Mouse (Mus musculus) testis, adult 2 months (tissue): ENCODE data around the gene Cd80. TPM values are rescaled to one million over a fixed set of nuclear protein-coding genes. Genes with fewer than 3 reads are reported as not detected.

ENCODE experiments used
- H3K27ac ChIP-seq: fragments of 200-500 bp; 2 replicates; pipeline ENCODE4 v1.5.1; 2012; ENCODE audit warnings: low read depth, low read length; ENCODE audit not compliant: control insufficient read depth, insufficient read depth
- H3K27me3 ChIP-seq: fragments of 200-500 bp; 2 replicates; pipeline ENCODE4 v1.6.1; 2012; ENCODE audit warnings: mild to moderate bottlenecking, low read length, moderate library complexity; ENCODE audit not compliant: control insufficient read depth, insufficient read depth
- H3K36me3 ChIP-seq: fragments of 200-500 bp; 2 replicates; pipeline ENCODE4 v1.6.1; 2012; ENCODE audit warnings: mild to moderate bottlenecking, low read length; ENCODE audit not compliant: control insufficient read depth, insufficient read depth
- H3K4me1 ChIP-seq: fragments of 200-500 bp; 2 replicates; pipeline ENCODE4 v1.6.1; 2012; ENCODE audit warnings: low read length; ENCODE audit not compliant: control insufficient read depth, insufficient read depth
- H3K4me3 ChIP-seq: fragments of 200-500 bp; 2 replicates; pipeline ENCODE4 v1.5.1; 2012; ENCODE audit warnings: low read depth, mild to moderate bottlenecking, low read length, moderate library complexity, mixed read lengths; ENCODE audit not compliant: control insufficient read depth
- CTCF ChIP-seq: fragments of 200-500 bp; IDR thresholded peaks from 2 replicates; pipeline ENCODE4 v1.5.1; 2012; ENCODE audit warnings: low read depth, mild to moderate bottlenecking, inconsistent platforms, low read length, moderate library complexity; ENCODE audit not compliant: control insufficient read depth, insufficient read depth, insufficient replicate concordance
- POLR2A ChIP-seq: fragments of 200-500 bp; IDR thresholded peaks from 2 replicates; pipeline ENCODE4 v1.6.1; 2012; ENCODE audit warnings: low read depth, mild to moderate bottlenecking, inconsistent platforms, low read length, moderate library complexity; ENCODE audit not compliant: control insufficient read depth
- polyA plus RNA-seq: library from polyadenylated mRNA; depleted of rRNA; stranded (reverse); fragments of >200 nt; gene quantifications from 2 replicates; pipeline ENCODE4 v1.2.3, GENCODE M21; 2012

Gene Cd80
- polyA plus RNA-seq, 1 experiment: 0.10 TPM

GRCm38 (mm10) chr16:38483582-38484309 is 28.4 kb downstream of the Cd80 start:
- no peak overlapping the region for H3K27ac ChIP-seq
- H3K36me3 ChIP-seq: no peaks in the 10 kb centered on the region
- no peaks in the 10 kb centered on the region for H3K27me3 ChIP-seq
- peak overlapping the region; percentile 72 for H3K4me3 ChIP-seq
- H3K4me1 ChIP-seq: peaks cover 6% of the 10 kb centered on the region
- TF ChIP-seq POLR2A (no peak), CTCF (no peak)

- no peak for TF ChIP-seq CTCF
- no peak for TF ChIP-seq POLR2A
- H3K4me1 ChIP-seq: no peaks in the 10 kb centered on the region
These were observed 37.2 kb downstream of the Cd80 start for GRCm38 (mm10) chr16:38492551-38492950.

DNA sequence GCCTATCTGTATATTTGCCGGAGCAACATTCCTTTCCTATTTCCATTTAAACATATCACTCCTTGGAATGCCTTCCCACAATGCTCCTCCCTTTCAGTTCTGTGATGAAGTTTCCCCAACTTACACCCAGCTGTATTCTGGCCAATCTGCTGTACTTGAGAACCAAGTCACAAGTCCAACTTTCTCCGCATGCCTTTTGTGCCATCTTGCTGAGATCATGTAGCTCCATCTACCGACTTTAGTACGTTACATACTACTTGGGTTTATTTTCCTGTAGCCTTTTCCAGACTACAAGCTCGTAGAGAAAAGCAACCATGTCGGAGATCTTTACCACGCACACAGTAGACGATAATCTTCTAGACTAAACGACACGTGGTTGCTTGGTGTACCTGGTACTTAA is 38.5 kb downstream of the Cd80 start:
- Histone ChIP-seq H3K4me1 (no peaks in the 10 kb centered on the region), H3K4me3 (no peak overlapping the region), H3K27me3 (no peaks in the 10 kb centered on the region), H3K36me3 (no peaks in the 10 kb centered on the region; the same call in 1 of the 2 replicates), H3K27ac (no peak overlapping the region)
- TF ChIP-seq POLR2A: no peak
- TF ChIP-seq CTCF: no peak

More at GRCm38 (mm10) chr16:38492551-38492950, 37.2 kb downstream of the Cd80 start:
- Histone ChIP-seq H3K27me3 (no peaks in the 10 kb centered on the region), H3K36me3 (no peaks in the 10 kb centered on the region), H3K27ac (no peak overlapping the region), H3K4me3 (no peak overlapping the region)

GRCm38 (mm10) chr16:38496604-38497140 is 41.3 kb downstream of the Cd80 start:
- H3K4me1 ChIP-seq: no peaks in the 10 kb centered on the region
- no peak overlapping the region for H3K27ac ChIP-seq
- TF ChIP-seq CTCF (no peak), POLR2A (no peak)
- no peaks in the 10 kb centered on the region; the same call in 1 of the 2 replicates for H3K36me3 ChIP-seq
- no peaks in the 10 kb centered on the region for H3K27me3 ChIP-seq
- no peak overlapping the region for H3K4me3 ChIP-seq

GRCm38 (mm10) chr16:38502469-38502868 is 47.1 kb downstream of the Cd80 start:
- H3K4me1 ChIP-seq: no peaks in the 10 kb centered on the region
- peaks cover under 1% of the 10 kb centered on the region for H3K36me3 ChIP-seq
- H3K27me3 ChIP-seq: no peaks in the 10 kb centered on the region
- no peak overlapping the region for H3K4me3 ChIP-seq
- TF ChIP-seq CTCF: no peak
- no peak for TF ChIP-seq POLR2A
- H3K27ac ChIP-seq: no peak overlapping the region

GRCm38 (mm10) chr16:38503528-38503927 is 48.2 kb downstream of the Cd80 start:
- Histone ChIP-seq H3K27me3 (no peaks in the 10 kb centered on the region), H3K4me1 (no peaks in the 10 kb centered on the region), H3K36me3 (peaks cover 1% of the 10 kb centered on the region), H3K27ac (no peak overlapping the region), H3K4me3 (no peak overlapping the region)
- TF ChIP-seq POLR2A (no peak), CTCF (no peak)

- TF ChIP-seq CTCF (peak; percentile 59; the same call in 1 of the 2 replicates), POLR2A (no peak)
- Histone ChIP-seq H3K4me3 (no peak overlapping the region), H3K4me1 (no peaks in the 10 kb centered on the region), H3K27me3 (no peaks in the 10 kb centered on the region), H3K27ac (no peak overlapping the region), H3K36me3 (peaks cover 1% of the 10 kb centered on the region)
These were observed 50.8 kb downstream of the Cd80 start for GRCm38 (mm10) chr16:38506041-38506634.
